Mouse (Mus musculus) kidney, postnatal 0 days (tissue): ENCODE measurements around the gene Phf12. TPM values are rescaled to one million over a fixed set of nuclear protein-coding genes. Genes with fewer than 3 reads are reported as not detected.

Experiments used
- ATAC-seq: fragments of 200-750 bp; cut with Nextera tagmentation; replicated peaks from 2 replicates; pipeline ENCODE4 v1.8.0; 2017; ENCODE audit warnings: low read depth, moderate number of reproducible peaks, moderate TSS enrichment, moderate library complexity; ENCODE audit not compliant: low FRiP score
- DNase-seq: peaks from one replicate; pipeline ENCODE4 v3.0.0-alpha.2; 2016; ENCODE audit warnings: low spot score
- H3K27ac ChIP-seq: fragments of 300-500 bp; sonication (generic); 2 replicates; pipeline ENCODE4 v1.5.1; 2014; ENCODE audit warnings: mild to moderate bottlenecking
- H3K27me3 ChIP-seq: fragments of 300-500 bp; sonication (generic); 2 replicates; pipeline ENCODE4 v1.6.1; 2014; ENCODE audit warnings: low read length, mixed read lengths; ENCODE audit not compliant: insufficient read depth
- H3K36me3 ChIP-seq: fragments of 300-500 bp; sonication (generic); 2 replicates; pipeline ENCODE4 v1.6.1; 2014; ENCODE audit warnings: low read length, mixed read lengths; ENCODE audit not compliant: insufficient read depth
- H3K4me1 ChIP-seq: fragments of 300-500 bp; sonication (generic); replicated peaks from 2 replicates; pipeline ENCODE4 v1.6.1; 2014; ENCODE audit warnings: antibody characterized with exemption, low read length, mixed read lengths; ENCODE audit not compliant: insufficient read depth
- H3K4me2 ChIP-seq: fragments of 300-500 bp; sonication (generic); 2 replicates; pipeline ENCODE4 v1.6.1; 2014; ENCODE audit warnings: mild to moderate bottlenecking, low read length, moderate library complexity, mixed read lengths
- H3K4me3 ChIP-seq: fragments of 300-500 bp; sonication (generic); replicated peaks from 2 replicates; pipeline ENCODE4 v1.5.1; 2014; ENCODE audit warnings: low read depth, low read length
- H3K9ac ChIP-seq: fragments of 300-500 bp; sonication (generic); 2 replicates; pipeline ENCODE4 v1.6.1; 2014; ENCODE audit warnings: low read depth, low read length
- H3K9me3 ChIP-seq: fragments of 300-500 bp; sonication (generic); replicated peaks from 2 replicates; pipeline ENCODE4 v1.6.1; 2016; ENCODE audit warnings: low read length, inconsistent platforms, mixed read lengths
- CTCF ChIP-seq: IDR thresholded peaks from 2 replicates; pipeline ENCODE4 v1.5.1; 2016; ENCODE audit warnings: antibody characterized with exemption, low read depth, mild to moderate bottlenecking, moderate library complexity
- WGBS: fragments of 180-500 bp; shearing (Covaris S2); extraction: QIAGEN DNeasy Blood & Tissue Kit; methylation state at CpG from one replicate; pipeline ENCODE4 v1.1.7; 2014; 5-methylcytosine and 5-hydroxymethylcytosine counted together
- polyA plus RNA-seq: library from polyadenylated mRNA; unstranded; fragments of >200 nt; fragmentation: Nextera tagmentation; extraction: Ambion mirVana; gene quantifications from 2 replicates; pipeline ENCODE4 v1.2.1, GENCODE M21; 2015

Gene Phf12
- polyA plus RNA-seq, 1 experiment from 2014 or later, result 11.1 TPM

- ATAC-seq (no peak), DNase-seq (peak; percentile 63)
- H3K9me3 ChIP-seq, result no peaks in the 10 kb centered on the region
- no peaks in the 10 kb centered on the region for H3K27me3 ChIP-seq
- TF ChIP-seq CTCF, result no peak
- under 1% methylated on average over 13 of the region's 13 CpGs for WGBS
- peak overlapping the region; percentile 85 for H3K4me2 ChIP-seq
- peaks cover 14% of the 10 kb centered on the region; the same call in 1 of the 2 replicates for H3K36me3 ChIP-seq
- H3K4me1 ChIP-seq, result no peaks in the 10 kb centered on the region
- peak overlapping the region; percentile 92 for H3K9ac ChIP-seq
- H3K27ac ChIP-seq, result peak overlapping the region; percentile 97
- H3K4me3 ChIP-seq, result peak overlapping the region; percentile 89
Observed at GRCm38 (mm10) chr11:77984836-77985231, 2.3 kb downstream of the Phf12 start.

- DNase-seq, result peak; percentile 15
- H3K27me3 ChIP-seq, result no peaks in the 10 kb centered on the region
- no peak for ATAC-seq
- H3K36me3 ChIP-seq, result peaks cover 18% of the 10 kb centered on the region; the same call in 1 of the 2 replicates
- H3K4me1 ChIP-seq, result no peaks in the 10 kb centered on the region
- TF ChIP-seq CTCF, result no peak
- 69% methylated on average over 3 of the region's 3 CpGs for WGBS
- H3K9me3 ChIP-seq, result no peaks in the 10 kb centered on the region
- peak overlapping the region; percentile 85 for H3K4me2 ChIP-seq
- H3K4me3 ChIP-seq, result peak overlapping the region; percentile 89; the same call in 1 of the 2 replicates
- no peak overlapping the region for H3K9ac ChIP-seq
- H3K27ac ChIP-seq, result no peak overlapping the region
Observed at GRCm38 (mm10) chr11:77985541-77986065, 3.0 kb downstream of the Phf12 start.

- Histone ChIP-seq H3K27me3 (no peaks in the 10 kb centered on the region), H3K4me2 (no peak overlapping the region), H3K9me3 (no peaks in the 10 kb centered on the region), H3K36me3 (peaks cover 22% of the 10 kb centered on the region), H3K4me1 (no peaks in the 10 kb centered on the region), H3K4me3 (no peak overlapping the region), H3K27ac (no peak overlapping the region), H3K9ac (no peak overlapping the region)
- ATAC-seq (no peak), DNase-seq (no peak)
- WGBS, result 87% methylated on average over 13 of the region's 13 CpGs
- no peak for TF ChIP-seq CTCF
Observed at GRCm38 (mm10) chr11:77989071-77989690, 6.6 kb downstream of the Phf12 start.

GRCm38 (mm10) chr11:77995556-77995955, 13.0 kb downstream of the Phf12 start:
- Histone ChIP-seq H3K9me3 (no peaks in the 10 kb centered on the region), H3K27me3 (no peaks in the 10 kb centered on the region), H3K4me2 (no peak overlapping the region), H3K36me3 (peaks cover 8% of the 10 kb centered on the region; the same call in 1 of the 2 replicates), H3K27ac (no peak overlapping the region), H3K9ac (no peak overlapping the region), H3K4me1 (no peaks in the 10 kb centered on the region), H3K4me3 (no peak overlapping the region)
- ATAC-seq (no peak), DNase-seq (no peak)
- WGBS, result 58% methylated on average over 1 of the region's 1 CpGs
- TF ChIP-seq CTCF, result no peak

GRCm38 (mm10) chr11:78006446-78006845, 23.9 kb downstream of the Phf12 start:
- no peak for DNase-seq
- H3K27me3 ChIP-seq, result no peaks in the 10 kb centered on the region
- TF ChIP-seq CTCF, result no peak
- H3K9me3 ChIP-seq, result no peaks in the 10 kb centered on the region
- no peaks in the 10 kb centered on the region for H3K4me1 ChIP-seq
- no peak overlapping the region for H3K27ac ChIP-seq
- H3K36me3 ChIP-seq, result peaks cover 41% of the 10 kb centered on the region
- no peak overlapping the region for H3K4me3 ChIP-seq
- no peak for ATAC-seq
- WGBS, result 95% methylated on average over 5 of the region's 5 CpGs
- H3K9ac ChIP-seq, result no peak overlapping the region
- no peak overlapping the region for H3K4me2 ChIP-seq

GRCm38 (mm10) chr11:78019676-78020075, 37.1 kb downstream of the Phf12 start:
- TF ChIP-seq CTCF, result peak; percentile 96
- Histone ChIP-seq H3K9ac (no peak overlapping the region), H3K27me3 (no peaks in the 10 kb centered on the region), H3K4me3 (no peak overlapping the region), H3K36me3 (peaks cover 77% of the 10 kb centered on the region), H3K4me2 (no peak overlapping the region), H3K4me1 (no peaks in the 10 kb centered on the region), H3K27ac (no peak overlapping the region), H3K9me3 (no peaks in the 10 kb centered on the region)
- ATAC-seq (peak; percentile 73; the same call in 1 of the 2 replicates), DNase-seq (peak; percentile 88)
- WGBS, result 22% methylated on average over 4 of the region's 4 CpGs
